Mouse (Mus musculus) liver, embryonic 14.5 days (tissue): ENCODE data around the gene Xpo4. TPM values are rescaled to one million over a fixed set of nuclear protein-coding genes. Genes with fewer than 3 reads are reported as not detected.

ENCODE experiments used
- ATAC-seq: fragments of 200-750 bp; cut with Nextera tagmentation; 2 replicates; pipeline ENCODE4 v1.8.0; 2017; ENCODE audit warnings: moderate number of reproducible peaks, mild to moderate bottlenecking, moderate library complexity; ENCODE audit not compliant: insufficient read depth
- DNase-seq, 3 experiments: peaks; one replicate each; pipeline ENCODE4 v3.0.0-alpha.2; 2012 to 2013; ENCODE audit warnings: low read depth in 3 of 3, low spot score in 3 of 3
- H3K27ac ChIP-seq: fragments of 300-500 bp; sonication (generic); 2 replicates; pipeline ENCODE4 v1.5.1; 2014; ENCODE audit warnings: moderate library complexity, mild to moderate bottlenecking, control low read depth, inconsistent platforms
- H3K27me3 ChIP-seq: fragments of 300-500 bp; sonication (generic); 2 replicates; pipeline ENCODE4 v1.6.1; 2014; ENCODE audit warnings: mild to moderate bottlenecking, low read length, moderate library complexity; ENCODE audit not compliant: control insufficient read depth, insufficient read depth
- H3K36me3 ChIP-seq: fragments of 300-500 bp; sonication (generic); replicated peaks from 2 replicates; pipeline ENCODE4 v1.6.1; 2014; ENCODE audit warnings: low read depth; ENCODE audit not compliant: control insufficient read depth, insufficient read depth
- H3K4me1 ChIP-seq, 2 experiments: fragments of 200-500 bp in 1 of 2; fragments of 300-500 bp in 1 of 2; sonication (generic) in 1 of 2; replicated peaks; 2 replicates each; pipeline ENCODE4 v1.6.1; 2012 to 2014; ENCODE audit warnings: antibody characterized with exemption in 1 of 2, inconsistent platforms in 1 of 2, low read length in 1 of 2; ENCODE audit not compliant: control insufficient read depth in 2 of 2, insufficient read depth in 2 of 2
- H3K4me2 ChIP-seq: fragments of 300-500 bp; sonication (generic); 2 replicates; pipeline ENCODE4 v1.6.1; 2014; ENCODE audit warnings: low read depth, mild to moderate bottlenecking, control low read depth, moderate library complexity
- H3K4me3 ChIP-seq, 2 experiments: fragments of 200-500 bp in 1 of 2; fragments of 300-500 bp in 1 of 2; sonication (generic) in 1 of 2; 2 replicates each; pipeline ENCODE4 v1.5.1; 2012 to 2014; ENCODE audit warnings: low read depth in 2 of 2, low read length in 2 of 2, mild to moderate bottlenecking in 2 of 2, control low read depth in 1 of 2, inconsistent platforms in 1 of 2, moderate library complexity in 1 of 2; ENCODE audit not compliant: insufficient read depth in 1 of 2
- H3K9ac ChIP-seq: fragments of 300-500 bp; sonication (generic); replicated peaks from 2 replicates; pipeline ENCODE4 v1.6.1; 2014; ENCODE audit warnings: mild to moderate bottlenecking, control low read depth, moderate library complexity
- H3K9me3 ChIP-seq: fragments of 300-500 bp; sonication (generic); 2 replicates; pipeline ENCODE4 v1.6.1; 2016; ENCODE audit warnings: low read length, mixed read lengths; ENCODE audit not compliant: control insufficient read depth
- CTCF ChIP-seq: IDR thresholded peaks from 2 replicates; pipeline ENCODE4 v1.5.1; 2016; ENCODE audit warnings: antibody characterized with exemption, low read depth, control low read depth
- EP300 ChIP-seq: IDR thresholded peaks from 2 replicates; pipeline ENCODE4 v1.6.1; 2016; ENCODE audit warnings: antibody characterized with exemption, low read depth
- WGBS: fragments of 180-500 bp; shearing (Covaris S2); extraction: QIAGEN DNeasy Blood & Tissue Kit; methylation state at CpG from one replicate; pipeline ENCODE4 v1.1.7; 2014; ENCODE audit not compliant: insufficient replicate concordance; 5-methylcytosine and 5-hydroxymethylcytosine counted together
- polyA plus RNA-seq, 2 experiments: library from polyadenylated mRNA; depleted of rRNA in 1 of 2; stranded (reverse) in 1 of 2; unstranded in 1 of 2; fragments of >200 nt; fragmentation: Nextera tagmentation in 1 of 2; extraction: Ambion mirVana in 1 of 2; gene quantifications; 2 replicates each; pipeline versions ENCODE4 v1.2.1 to v1.2.3; 2012 to 2014

The Xpo4 gene
- polyA plus RNA-seq, 2 experiments: 6.8 to 14.5 TPM

GRCm38 (mm10) chr14:57574792-57575587, 90.2 kb downstream of the Xpo4 start:
- Histone ChIP-seq H3K4me1 (peaks cover 0 to 5% of the 10 kb centered on the region in 2 experiments; a peak in 3 of 4 replicates), H3K27ac (no peak overlapping the region), H3K4me3 (no peak overlapping the region), H3K36me3 (peaks cover 3% of the 10 kb centered on the region), H3K27me3 (no peaks in the 10 kb centered on the region), H3K9ac (no peak overlapping the region), H3K9me3 (no peaks in the 10 kb centered on the region), H3K4me2 (no peak overlapping the region)
- 68% methylated on average over 6 of the region's 6 CpGs for WGBS
- no peak for DNase-seq
- ATAC-seq: no peak
- TF ChIP-seq EP300 (no peak), CTCF (no peak)

DNA sequence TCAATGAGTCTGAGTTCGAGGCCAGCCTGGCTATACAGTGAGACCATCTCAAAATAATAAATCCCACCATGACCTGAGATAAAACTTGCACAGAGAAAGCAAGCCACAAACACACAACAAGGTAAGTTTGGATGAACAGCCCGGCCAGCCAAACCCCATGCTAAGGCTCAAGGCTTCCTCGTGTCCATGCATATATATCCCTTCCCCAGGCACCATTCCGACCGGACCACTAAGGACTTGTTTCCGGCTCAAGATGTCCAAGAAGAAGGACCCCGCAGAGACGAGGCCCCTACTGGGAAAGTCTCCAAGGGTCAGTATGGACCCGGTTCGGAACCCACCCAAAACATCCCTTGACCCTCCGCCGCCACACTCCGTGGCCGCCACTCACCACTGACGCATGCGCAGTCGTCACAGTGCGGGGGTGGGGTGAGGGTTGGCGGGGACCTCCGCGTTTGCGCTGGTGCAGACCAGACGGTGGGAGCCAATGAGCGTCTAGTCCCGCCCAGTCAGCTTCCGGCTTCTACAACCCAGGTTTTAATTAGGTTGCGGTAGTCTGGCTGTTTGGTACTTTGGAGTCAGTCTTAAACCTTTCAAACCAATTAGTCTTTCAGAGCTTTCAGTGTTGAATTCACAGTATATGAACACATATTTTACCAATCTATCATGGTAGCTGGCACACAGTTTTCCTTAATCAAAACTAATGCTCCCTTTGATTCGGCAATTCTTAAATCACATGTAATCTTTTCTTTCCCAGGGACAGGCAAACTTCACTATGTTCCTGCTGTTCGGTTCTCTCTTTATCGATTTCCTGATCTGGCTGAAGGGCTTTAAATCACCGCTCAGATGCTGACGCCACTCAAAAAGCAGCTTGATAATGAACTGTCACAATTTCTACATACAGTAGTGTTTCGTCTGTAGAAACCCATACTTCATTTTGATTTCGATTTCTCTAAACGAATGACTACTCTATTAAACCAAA, 93.8 kb downstream of the Xpo4 start, which contains the start of gene Eef1akmt1:
TSS of gene Eef1akmt1 (minus strand) at position 458 of the 979 bp plus-strand sequence.
- H3K27ac ChIP-seq: peak within 1 kb of the TSS; percentile 56
- H3K36me3 ChIP-seq: no peaks in the 10 kb centered on the region; the same call in 1 of the 2 replicates
- peaks cover 0 to 5% of the 10 kb centered on the region in 2 experiments; a peak in 3 of 4 replicates for H3K4me1 ChIP-seq
- H3K27me3 ChIP-seq: no peaks in the 10 kb centered on the region
- TF ChIP-seq CTCF (no peak), EP300 (no peak)
- H3K4me2 ChIP-seq: peak within 1 kb of the TSS; percentile 90
- 5% methylated on average over 35 of the region's 35 CpGs for WGBS
- DNase-seq (peak; percentile 84 to 88 (median 87)), ATAC-seq (peak; percentile 99)
- H3K9me3 ChIP-seq: no peaks in the 10 kb centered on the region
- H3K4me3 ChIP-seq: peak within 1 kb of the TSS; percentile 83 to 84
- peak within 1 kb of the TSS; percentile 75 for H3K9ac ChIP-seq

DNA sequence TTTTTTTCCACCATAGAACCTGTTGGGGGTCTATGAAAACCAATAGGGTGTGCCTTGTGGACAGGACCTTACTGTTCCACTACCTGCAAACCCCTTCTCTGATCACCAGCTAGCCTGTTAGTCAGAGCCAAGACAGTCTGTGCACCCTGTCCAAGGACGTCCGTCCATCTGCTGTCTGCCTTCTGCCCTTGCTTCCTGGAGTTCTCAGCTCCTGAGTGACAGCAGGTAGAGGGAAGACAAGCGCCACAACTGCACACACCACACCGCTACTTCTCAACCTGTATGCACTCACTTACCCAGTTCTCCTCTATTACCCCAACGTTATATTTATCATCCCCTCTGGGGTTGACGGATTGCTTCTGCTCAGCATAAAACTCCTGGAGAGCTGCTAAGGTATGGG, 99.6 kb downstream of the Xpo4 start:
- DNase-seq (no peak), ATAC-seq (no peak)
- TF ChIP-seq CTCF (no peak), EP300 (no peak)
- Histone ChIP-seq H3K27me3 (no peaks in the 10 kb centered on the region), H3K4me3 (no peak overlapping the region), H3K4me2 (no peak overlapping the region), H3K9ac (no peak overlapping the region), H3K36me3 (no peaks in the 10 kb centered on the region), H3K27ac (no peak overlapping the region), H3K9me3 (no peaks in the 10 kb centered on the region), H3K4me1 (peaks cover 0 to 4% of the 10 kb centered on the region in 2 experiments; a peak in 3 of 4 replicates)
- WGBS: 69% methylated on average over 6 of the region's 6 CpGs

DNA sequence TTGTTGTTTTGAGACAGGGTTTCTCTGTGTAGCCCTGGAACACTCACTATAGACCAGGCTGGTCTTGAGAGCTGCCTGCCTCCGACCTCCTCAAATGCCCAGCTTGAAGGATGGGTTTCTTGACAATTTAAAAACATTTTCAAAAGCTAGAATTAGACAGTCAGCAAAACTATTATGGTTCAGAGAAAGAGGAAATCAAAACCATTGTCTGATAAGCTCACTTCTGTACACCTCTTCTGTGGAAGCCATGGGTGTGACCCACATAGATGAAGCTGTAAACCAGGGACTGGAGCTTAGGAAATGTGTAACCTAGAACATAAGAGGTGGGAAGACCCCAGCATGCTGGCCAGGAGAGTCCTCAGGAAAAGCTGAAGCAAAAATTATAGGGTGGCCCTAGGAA, 108.3 kb downstream of the Xpo4 start:
- Histone ChIP-seq H3K4me1 (no peaks in the 10 kb centered on the region), H3K27me3 (no peaks in the 10 kb centered on the region), H3K27ac (no peak overlapping the region), H3K9me3 (no peaks in the 10 kb centered on the region), H3K9ac (no peak overlapping the region), H3K36me3 (no peaks in the 10 kb centered on the region), H3K4me3 (no peak overlapping the region), H3K4me2 (no peak overlapping the region)
- WGBS: 70% methylated on average over 1 of the region's 1 CpGs
- TF ChIP-seq CTCF: no peak
- no peak for DNase-seq
- ATAC-seq: no peak
